Mouse (Mus musculus) forelimb bud, embryonic 11.5 days (tissue): ENCODE measurements around the gene Galnt10.
A peak's percentile ranks its signal among the peaks of the same experiment; 100 is the strongest.

Source experiments
- DNase-seq: peaks from one replicate; pipeline ENCODE4 v3.0.0-alpha.2; 2012; ENCODE audit warnings: low read depth, low spot score

Gene Galnt10

DNA sequence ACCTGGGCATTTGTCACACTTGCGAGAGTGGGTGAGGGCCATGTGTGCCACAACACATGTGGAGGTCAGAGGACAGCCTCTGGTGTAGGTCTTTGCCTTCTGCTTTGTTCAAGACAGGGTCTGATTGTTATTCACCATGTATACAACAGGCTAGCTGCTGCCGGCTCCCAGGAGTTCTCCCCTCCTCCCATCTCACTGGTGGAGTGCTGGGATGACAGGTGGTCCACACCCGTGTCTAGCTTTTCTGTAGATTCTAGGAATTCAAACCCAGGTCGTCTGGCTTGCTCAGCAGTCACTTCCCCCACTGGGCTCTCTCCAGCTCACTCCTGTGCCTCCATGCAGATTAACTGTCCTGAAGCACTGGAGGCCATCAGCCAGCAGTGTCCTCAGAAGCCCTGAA is 80.7 kb downstream of the Galnt10 start:
- DNase-seq: no peak

DNA sequence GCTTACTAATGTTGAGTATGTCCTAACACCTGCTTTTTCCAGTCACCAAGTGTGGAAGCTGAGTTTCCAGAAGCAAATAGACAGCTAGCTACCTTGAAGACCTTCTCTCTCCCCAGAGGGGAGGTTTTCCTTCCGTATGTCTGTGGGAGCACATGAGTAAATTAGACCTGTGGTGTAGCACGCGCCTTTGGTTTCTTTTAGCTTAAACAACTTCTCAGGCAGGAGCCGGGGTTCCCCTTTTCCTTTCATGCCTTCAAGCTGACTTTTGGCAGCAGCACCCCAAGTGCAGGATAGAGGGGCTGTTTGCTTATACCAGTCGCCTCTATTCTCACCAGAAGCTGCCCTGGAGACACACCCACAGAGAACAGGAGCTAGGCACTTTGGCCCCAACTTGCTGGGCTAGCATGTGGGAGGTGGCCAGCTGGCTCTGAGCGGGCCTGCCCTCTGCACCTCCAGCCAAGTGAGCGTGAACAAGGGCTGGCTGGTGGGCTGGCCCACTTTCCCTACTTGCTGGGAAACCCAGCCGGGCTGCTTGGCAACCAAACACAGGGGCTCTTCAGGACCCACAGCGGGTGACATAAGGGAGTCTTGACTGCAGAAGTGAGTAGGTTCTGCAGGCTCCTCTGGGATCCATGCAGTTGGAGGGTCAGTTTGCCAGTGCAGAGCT is 82.2 kb downstream of the Galnt10 start:
- DNase-seq: no peak

- DNase-seq: no peak
Measured at GRCm38 (mm10) chr11:57732410-57733281, 87.4 kb downstream of the Galnt10 start.

GRCm38 (mm10) chr11:57747294-57748080 is 102.2 kb downstream of the Galnt10 start:
- peak; percentile 41 for DNase-seq

DNA sequence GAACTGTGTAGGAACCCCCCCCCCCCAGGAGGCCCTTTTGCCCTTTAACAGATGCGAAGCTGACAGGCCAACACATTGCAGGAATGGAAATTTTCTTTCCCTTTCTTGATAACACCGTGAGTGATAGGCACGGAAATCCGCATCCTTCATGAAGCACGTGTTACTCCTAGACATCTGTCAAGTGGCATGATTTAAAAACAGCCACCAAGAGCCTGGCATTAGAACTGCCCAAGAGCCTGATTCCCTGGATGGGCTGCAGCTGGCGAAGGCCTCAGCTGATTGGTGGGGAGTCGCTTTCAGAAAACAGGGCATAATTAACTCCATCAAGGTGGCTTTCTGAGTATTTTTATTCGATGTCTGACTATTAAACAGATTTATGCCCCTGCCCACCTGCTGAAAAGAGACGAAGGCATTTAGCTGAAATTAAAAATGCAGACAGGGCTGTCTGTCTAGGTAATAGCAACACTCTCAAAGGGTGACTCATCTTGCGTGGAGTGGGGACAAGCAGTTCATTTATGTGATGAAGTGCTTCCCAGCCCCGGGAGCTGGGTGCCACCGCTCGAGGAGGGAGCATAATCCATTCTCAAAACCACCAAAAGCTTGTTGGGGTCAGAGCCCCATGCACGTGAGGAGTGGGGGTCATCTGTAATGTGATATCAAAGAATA is 108.4 kb downstream of the Galnt10 start:
- no peak for DNase-seq

DNA sequence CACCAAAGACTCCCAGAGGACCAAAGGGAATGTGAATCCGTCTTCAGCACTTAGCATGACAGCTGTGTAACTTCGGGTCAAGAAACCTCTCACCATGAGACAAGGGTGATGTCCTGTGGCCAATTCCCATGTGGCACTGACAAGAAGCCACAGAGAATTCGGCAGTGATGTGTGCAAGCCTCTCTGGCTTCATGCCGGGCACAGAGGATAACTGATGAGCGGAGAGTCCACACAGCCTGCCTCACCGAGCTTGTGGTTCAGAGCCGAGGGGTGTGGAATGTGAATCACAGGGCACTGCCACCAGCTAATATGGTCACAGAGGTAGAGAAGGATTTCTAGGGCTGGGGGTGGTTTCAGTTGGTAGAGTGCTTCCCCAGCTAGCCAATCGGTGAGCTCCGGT is 113.4 kb downstream of the Galnt10 start:
- no peak for DNase-seq

- DNase-seq: peak; percentile 58
Measured at GRCm38 (mm10) chr11:57760509-57761058, 115.3 kb downstream of the Galnt10 start.

DNA sequence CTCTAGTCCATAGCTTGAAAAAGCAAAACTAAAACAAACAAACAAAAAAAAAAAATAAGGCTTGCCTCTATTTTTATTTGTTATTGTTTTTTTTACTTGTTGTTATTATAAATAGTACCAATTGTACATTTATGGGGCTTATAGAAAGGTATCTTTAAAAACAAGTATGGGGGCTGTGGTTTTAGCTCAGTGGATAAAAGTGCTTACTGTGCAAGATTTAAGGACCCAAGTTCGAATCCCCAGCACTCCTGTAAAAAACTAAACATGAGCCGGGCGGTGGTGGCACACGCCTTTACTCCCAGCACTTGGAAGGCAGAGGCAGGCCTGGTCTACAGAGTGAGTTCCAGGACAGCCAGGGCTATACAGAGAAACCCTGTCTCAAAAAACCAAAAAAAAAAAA is 116.1 kb downstream of the Galnt10 start:
- DNase-seq: no peak

GRCm38 (mm10) chr11:57764124-57764523 is 118.9 kb downstream of the Galnt10 start:
- DNase-seq: no peak

- no peak for DNase-seq
Measured at GRCm38 (mm10) chr11:57766617-57767016, 121.4 kb downstream of the Galnt10 start.

GRCm38 (mm10) chr11:57767171-57767570 is 121.9 kb downstream of the Galnt10 start:
- no peak for DNase-seq

GRCm38 (mm10) chr11:57770776-57771175 is 125.5 kb downstream of the Galnt10 start:
- no peak for DNase-seq

DNA sequence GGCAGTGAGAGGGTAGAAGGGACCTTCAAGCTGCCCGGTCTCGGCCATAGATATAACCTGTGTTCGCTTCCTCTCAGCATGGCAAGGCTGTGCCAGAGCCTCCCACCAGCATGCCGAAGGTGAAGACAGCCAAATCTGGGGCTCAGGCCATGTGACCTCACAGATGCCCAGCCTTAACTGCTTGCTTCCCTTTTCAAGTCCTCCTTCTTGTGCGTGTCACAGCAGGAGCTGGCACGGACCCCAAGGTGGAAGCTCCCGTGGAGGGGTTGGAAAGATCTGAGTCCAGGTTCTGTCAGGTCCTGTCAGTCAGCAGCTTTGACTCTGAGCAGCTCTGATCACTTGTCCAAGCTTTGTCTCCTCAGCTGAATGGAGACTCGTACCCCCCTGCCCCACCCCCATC is 126.4 kb downstream of the Galnt10 start:
- DNase-seq: no peak

DNA sequence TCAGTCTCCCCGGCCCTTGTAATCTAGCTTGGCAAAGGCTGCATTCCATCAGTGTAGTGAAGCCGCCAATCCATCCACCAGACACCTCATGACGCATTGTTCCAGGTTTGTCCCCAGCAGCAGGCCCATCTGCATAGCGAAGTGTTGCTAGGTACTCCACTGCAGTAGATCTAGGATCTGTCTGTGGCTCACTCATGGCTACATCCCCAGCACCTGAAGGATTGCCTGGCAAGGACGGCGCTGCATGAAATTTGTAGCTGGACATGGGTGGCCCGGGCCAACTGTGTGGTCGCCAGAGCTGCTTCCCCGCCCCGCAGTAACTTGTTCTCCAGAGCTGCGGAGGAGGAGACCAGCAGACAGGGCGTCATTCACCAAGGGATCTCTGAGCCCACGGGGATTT is 128.2 kb downstream of the Galnt10 start:
- DNase-seq: no peak

- no peak for DNase-seq
Measured at GRCm38 (mm10) chr11:57773936-57774335, 128.7 kb downstream of the Galnt10 start.

- DNase-seq: no peak
Measured at GRCm38 (mm10) chr11:57775868-57776267, 130.6 kb downstream of the Galnt10 start.

DNA sequence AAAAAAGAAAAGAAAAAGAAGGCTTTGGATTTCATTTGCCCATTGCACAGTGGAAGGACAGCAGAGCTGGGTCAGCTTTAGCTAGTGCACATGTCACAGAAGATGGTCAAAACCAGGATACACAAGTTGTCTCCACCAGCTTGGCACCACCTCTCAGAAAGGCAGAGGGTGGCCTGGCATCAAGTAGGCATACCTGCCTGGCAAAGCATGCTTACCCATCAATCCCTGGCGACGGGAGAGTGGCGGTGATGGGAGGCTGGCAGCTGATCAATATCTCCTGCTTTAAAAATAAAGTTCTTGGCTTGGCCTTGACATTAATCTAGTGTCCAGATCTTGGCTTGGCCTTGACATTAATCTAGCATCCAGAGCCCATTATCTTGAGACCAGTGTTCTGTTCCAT is 131.3 kb downstream of the Galnt10 start:
- DNase-seq: no peak

GRCm38 (mm10) chr11:57778349-57778748 is 133.1 kb downstream of the Galnt10 start:
- peak; percentile 83 for DNase-seq

DNA sequence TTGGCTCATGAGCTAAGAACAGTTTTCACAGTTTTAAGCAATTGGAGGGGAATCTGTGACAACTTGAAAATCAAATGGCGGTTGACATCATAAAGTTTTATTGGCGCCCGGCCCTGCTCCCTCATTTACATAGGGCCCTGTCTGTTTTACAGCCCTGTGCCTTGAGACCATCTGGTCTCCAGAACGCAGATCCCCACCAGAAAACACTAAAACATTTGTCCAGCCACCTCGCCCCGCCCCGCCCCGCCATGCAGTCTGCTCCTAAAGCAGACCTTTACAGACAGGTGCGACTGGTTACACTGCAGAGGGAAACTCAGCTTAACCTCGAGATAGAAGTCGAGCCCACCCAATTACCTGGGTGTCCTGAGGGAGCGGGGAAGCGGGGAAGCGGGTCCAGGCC is 134.6 kb downstream of the Galnt10 start:
- no peak for DNase-seq

DNA sequence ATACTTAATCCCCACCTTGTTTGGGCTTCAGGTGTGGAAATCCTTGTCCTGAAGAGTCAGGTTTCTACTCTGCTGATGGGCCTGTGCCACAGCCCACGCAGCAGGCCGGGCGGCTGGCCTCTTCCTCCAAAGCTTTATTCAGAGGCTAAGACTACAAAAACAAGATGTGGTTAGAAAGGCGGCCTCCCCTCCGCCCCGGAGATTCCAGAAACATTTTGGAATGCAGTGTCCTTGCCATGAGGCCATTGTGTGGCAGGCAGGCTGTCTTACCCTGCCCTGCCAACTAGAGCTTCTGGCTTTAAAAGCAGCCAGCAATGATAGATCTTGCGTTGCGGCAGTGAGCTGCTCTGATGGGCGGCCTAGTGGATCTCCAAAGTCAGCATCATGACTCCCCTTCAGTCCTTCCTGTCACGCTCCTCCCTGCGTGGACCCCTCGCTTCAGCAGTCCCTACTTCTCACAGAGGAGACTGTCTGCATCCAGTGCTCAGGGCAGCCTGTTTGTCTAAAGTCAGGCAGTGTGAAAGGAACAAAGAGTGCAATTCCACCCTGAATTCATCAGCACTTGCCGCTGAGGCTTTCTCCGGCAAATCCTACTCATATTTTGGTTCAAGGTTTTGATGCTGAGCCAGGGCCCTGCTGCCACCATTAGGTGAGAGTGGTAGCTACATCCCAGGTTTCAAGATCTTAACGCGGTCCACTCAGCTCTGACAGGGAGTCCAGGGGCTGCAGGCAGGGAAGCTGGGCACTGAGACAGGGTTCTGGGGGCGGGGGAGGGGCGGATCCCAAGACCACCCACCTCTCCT is 141.6 kb downstream of the Galnt10 start:
- DNase-seq: peak; percentile 61

DNA sequence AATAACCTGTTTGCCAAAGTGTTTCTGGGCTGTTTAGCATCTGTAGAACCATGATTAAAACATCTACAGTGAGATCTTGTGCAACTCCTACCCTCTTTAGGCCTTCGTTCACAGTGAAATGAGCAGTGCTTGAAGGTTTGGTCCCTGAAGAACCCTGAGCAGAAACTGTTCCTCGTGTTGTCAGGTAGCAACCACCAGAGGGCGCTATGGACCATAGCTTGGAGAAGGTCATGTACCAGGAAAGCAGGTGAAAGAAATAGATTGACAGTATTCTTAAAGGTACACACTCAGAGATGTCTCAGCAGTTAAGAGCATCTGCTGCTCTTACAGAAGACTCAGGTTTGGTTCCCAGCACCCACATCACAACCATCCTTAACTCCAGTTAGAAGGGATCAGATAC is 142.7 kb downstream of the Galnt10 start:
- DNase-seq: no peak
